ENCODE assay signal across 17 mouse cellular contexts in genomic region chr4:109862271-109862670, GRCm38 (mm10).
A peak's percentile ranks its signal among the peaks of the same experiment; 100 is the strongest.
DNase-seq lines count a peak whose midpoint lies in the region; ATAC-seq and TF ChIP-seq lines count a peak whose summit lies in the region.
"Had no signal": no experiment of that assay in that cellular context is flagged by ENCODE, and none has a peak within 500 bp of the region (broad histone marks: within the 10 kb centered on the region; RNA-seq: fewer than 3 reads in every experiment).

No protein-coding gene starts in this region.

- peaks cover 4% of the 10 kb centered on the region for H3K4me1 ChIP-seq in forebrain, embryonic 11.5 days (replicated peaks; ENCODE audit: control insufficient read depth, insufficient read depth, low read length)
- peaks cover 28% of the 10 kb centered on the region for H3K4me1 ChIP-seq in forebrain, embryonic 12.5 days
- no peaks in the 10 kb centered on the region for H3K4me1 ChIP-seq in intestine, postnatal 0 days (replicated peaks; ENCODE audit: control insufficient read depth, insufficient read depth, low read length)

- H3K4me3 ChIP-seq in forebrain, embryonic 11.5 days (ENCODE audit: low read depth, low read length): no peak overlapping the region
- no peak overlapping the region for H3K4me3 ChIP-seq in forebrain, embryonic 12.5 days (replicated peaks)
- no peak overlapping the region for H3K4me3 ChIP-seq in layer of hippocampus, adult 2 months
- no peak overlapping the region for H3K4me3 ChIP-seq in intestine, postnatal 0 days (ENCODE audit: low read depth, low read length)
- H3K4me3 ChIP-seq: embryonic facial prominence, embryonic 10.5 days; embryonic facial prominence, embryonic 12.5 days; forebrain, embryonic 13.5 days had no signal

- H3K27me3 ChIP-seq in forebrain, embryonic 11.5 days (ENCODE audit: control insufficient read depth, insufficient read depth, low read length): peaks cover 2% of the 10 kb centered on the region; the same call in 1 of the 2 replicates
- H3K27me3 ChIP-seq in forebrain, embryonic 12.5 days: peaks cover 8% of the 10 kb centered on the region; the same call in 1 of the 2 replicates
- no peaks in the 10 kb centered on the region for H3K27me3 ChIP-seq in intestine, postnatal 0 days (replicated peaks; ENCODE audit: control insufficient read depth, insufficient read depth, low read length)
- H3K27me3 ChIP-seq: embryonic facial prominence, embryonic 12.5 days; forebrain, embryonic 13.5 days had no signal

- no peak for TF ChIP-seq CTCF in layer of hippocampus, adult 2 months (conservative IDR thresholded peaks at IDR 0.05)
- no peak for TF ChIP-seq CTCF in intestine, postnatal 0 days (IDR thresholded peaks at IDR 0.05; ENCODE audit: low read depth)

- ATAC-seq in forebrain, embryonic 11.5 days (replicated peaks; ENCODE audit: low FRiP score): peak; percentile 25; the same call in 1 of the 2 replicates
- no peak for ATAC-seq in forebrain, embryonic 12.5 days (ENCODE audit: low FRiP score)
- no peak for ATAC-seq in intestine, postnatal 0 days

- WGBS in forebrain, embryonic 11.5 days: 30% methylated on average over 4 of the region's 4 CpGs
- WGBS in forebrain, embryonic 12.5 days: 27% methylated on average over 4 of the region's 4 CpGs
- 90% methylated on average over 4 of the region's 4 CpGs for WGBS in intestine, postnatal 0 days

- H3K36me3 ChIP-seq in forebrain, embryonic 11.5 days (ENCODE audit: control insufficient read depth, insufficient read depth, low read length): no peaks in the 10 kb centered on the region
- no peaks in the 10 kb centered on the region for H3K36me3 ChIP-seq in forebrain, embryonic 12.5 days (replicated peaks)
- no peaks in the 10 kb centered on the region for H3K36me3 ChIP-seq in intestine, postnatal 0 days (ENCODE audit: control insufficient read depth, insufficient read depth)
- H3K36me3 ChIP-seq: embryonic facial prominence, embryonic 12.5 days had no signal

- H3K27ac ChIP-seq in forebrain, embryonic 11.5 days (ENCODE audit: low read depth, low read length): no peak overlapping the region
- H3K27ac ChIP-seq in forebrain, embryonic 12.5 days: no peak overlapping the region
- H3K27ac ChIP-seq in layer of hippocampus, adult 2 months: peak overlapping the region; percentile 24; the same call in 1 of the 2 replicates
- no peak overlapping the region for H3K27ac ChIP-seq in intestine, postnatal 0 days (ENCODE audit: low read depth, low read length)
- H3K27ac ChIP-seq: embryonic facial prominence, embryonic 10.5 days; embryonic facial prominence, embryonic 12.5 days; forebrain, embryonic 13.5 days had no signal

- H3K4me2 ChIP-seq in forebrain, embryonic 11.5 days (ENCODE audit: low read depth, low read length, severe bottlenecking): no peak overlapping the region
- no peak overlapping the region for H3K4me2 ChIP-seq in forebrain, embryonic 12.5 days
- H3K4me2 ChIP-seq in intestine, postnatal 0 days (replicated peaks; ENCODE audit: low read depth): no peak overlapping the region
- H3K4me2 ChIP-seq: embryonic facial prominence, embryonic 12.5 days; forebrain, embryonic 13.5 days had no signal

- no peak for DNase-seq in forebrain, embryonic 11.5 days (ENCODE audit: low spot score)
- DNase-seq in layer of hippocampus, adult 2 months (ENCODE audit: low spot score in 2 of 2): no peak
- DNase-seq in layer of hippocampus, postnatal 25 days (ENCODE audit: extremely low spot score in 1 of 2, low spot score in 1 of 2): no peak
- DNase-seq in retina, embryonic 14.5 days (ENCODE audit: low spot score): peak; percentile 59
- DNase-seq in kidney, postnatal 36 days: no peak
- DNase-seq: adrenal gland, adult 2 months; adrenal gland, postnatal 10 days; adrenal gland, postnatal 25 days; cerebellum, adult 11-12 months; cerebellum, adult 9-10 months; cerebellum, postnatal 10 days; cerebellum, postnatal 25 days had no signal

- H3K9ac ChIP-seq in forebrain, embryonic 11.5 days (ENCODE audit: low read length): no peak overlapping the region
- no peak overlapping the region for H3K9ac ChIP-seq in forebrain, embryonic 12.5 days
- no peak overlapping the region for H3K9ac ChIP-seq in intestine, postnatal 0 days (ENCODE audit: low read depth, low read length)
- H3K9ac ChIP-seq: embryonic facial prominence, embryonic 12.5 days; forebrain, embryonic 13.5 days had no signal

- no peaks in the 10 kb centered on the region for H3K9me3 ChIP-seq in forebrain, embryonic 11.5 days (ENCODE audit: control insufficient read depth, low read length)
- no peaks in the 10 kb centered on the region for H3K9me3 ChIP-seq in forebrain, embryonic 12.5 days
- no peaks in the 10 kb centered on the region for H3K9me3 ChIP-seq in intestine, postnatal 0 days (ENCODE audit: control insufficient read depth)
- H3K9me3 ChIP-seq: embryonic facial prominence, embryonic 10.5 days; embryonic facial prominence, embryonic 12.5 days; forebrain, embryonic 13.5 days had no signal
